Mouse (Mus musculus) forebrain, embryonic 15.5 days (tissue): Measurements from ENCODE around the gene Olfr1098. TPM values are rescaled to one million over a fixed set of nuclear protein-coding genes. Genes with fewer than 3 reads are reported as not detected.

ENCODE experiments used
- ATAC-seq: fragments of 200-750 bp; cut with Nextera tagmentation; replicated peaks from 2 replicates; pipeline ENCODE4 v1.8.0; 2017; ENCODE audit warnings: mild to moderate bottlenecking, moderate TSS enrichment, moderate library complexity
- H3K27ac ChIP-seq: fragments of 300-500 bp; sonication (generic); replicated peaks from 2 replicates; pipeline ENCODE4 v1.5.1; 2015; ENCODE audit warnings: mild to moderate bottlenecking, inconsistent platforms
- H3K27me3 ChIP-seq: fragments of 300-500 bp; sonication (generic); 2 replicates; pipeline ENCODE4 v1.6.1; 2015; ENCODE audit warnings: inconsistent platforms
- H3K36me3 ChIP-seq: fragments of 300-500 bp; sonication (generic); 2 replicates; pipeline ENCODE4 v1.6.1; 2015; ENCODE audit warnings: mild to moderate bottlenecking, inconsistent platforms
- H3K4me1 ChIP-seq: fragments of 300-500 bp; sonication (generic); 2 replicates; pipeline ENCODE4 v1.6.1; 2015; ENCODE audit warnings: inconsistent platforms
- H3K4me2 ChIP-seq: fragments of 300-500 bp; sonication (generic); replicated peaks from 2 replicates; pipeline ENCODE4 v1.6.1; 2015; ENCODE audit warnings: mild to moderate bottlenecking, inconsistent platforms
- H3K4me3 ChIP-seq: fragments of 300-500 bp; sonication (generic); 2 replicates; pipeline ENCODE4 v1.5.1; 2015; ENCODE audit warnings: mild to moderate bottlenecking, inconsistent platforms
- H3K9ac ChIP-seq: fragments of 300-500 bp; sonication (generic); replicated peaks from 2 replicates; pipeline ENCODE4 v1.6.1; 2015; ENCODE audit warnings: mild to moderate bottlenecking, inconsistent platforms
- H3K9me3 ChIP-seq: fragments of 300-500 bp; sonication (generic); 2 replicates; pipeline ENCODE4 v1.6.1; 2016; ENCODE audit warnings: inconsistent platforms
- WGBS: fragments of 180-500 bp; shearing (Covaris S2); methylation state at CpG from one replicate; pipeline ENCODE4 v1.1.7; 2015; ENCODE audit warnings: mixed read lengths; 5-methylcytosine and 5-hydroxymethylcytosine counted together
- polyA plus RNA-seq: library from polyadenylated mRNA; unstranded; fragments of >200 nt; fragmentation: Nextera tagmentation; extraction: Ambion mirVana; gene quantifications from 2 replicates; pipeline ENCODE4 v1.2.1, GENCODE M21; 2015

The Olfr1098 gene
- polyA plus RNA-seq = not detected in 2 replicates

DNA sequence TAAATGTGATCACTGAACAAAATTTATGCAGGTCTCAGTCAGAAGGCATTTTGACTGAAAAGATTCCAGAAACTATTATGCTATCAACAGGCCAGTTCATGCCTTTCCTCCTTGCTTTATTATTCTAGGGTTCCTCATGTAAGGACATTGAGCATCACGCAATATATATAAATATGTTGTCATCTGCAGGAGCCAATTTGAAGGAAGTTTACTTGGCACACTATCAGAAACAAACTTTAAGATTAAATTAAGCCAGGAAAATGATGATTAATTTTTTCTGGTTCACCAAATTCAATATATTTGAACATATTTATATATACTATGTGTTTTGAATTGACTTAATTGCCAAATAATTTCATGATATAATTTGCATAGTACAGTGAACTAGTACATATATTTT lies at the start of gene Olfr1098:
Gene Olfr1098 (minus strand): TSS at position 101 of the 400 bp plus-strand sequence.
- no peak within 1 kb of the TSS for H3K27ac ChIP-seq
- 91% methylated on average over 1 of the region's 1 CpGs for WGBS
- no peaks in the 10 kb centered on the region for H3K4me1 ChIP-seq
- no peak within 1 kb of the TSS for H3K9ac ChIP-seq
- H3K9me3 ChIP-seq = no peaks in the 10 kb centered on the region
- H3K4me2 ChIP-seq = no peak within 1 kb of the TSS
- no peak within 1 kb of the TSS for H3K4me3 ChIP-seq
- ATAC-seq = no peak
- no peaks in the 10 kb centered on the region for H3K27me3 ChIP-seq
- no peaks in the 10 kb centered on the region for H3K36me3 ChIP-seq

DNA sequence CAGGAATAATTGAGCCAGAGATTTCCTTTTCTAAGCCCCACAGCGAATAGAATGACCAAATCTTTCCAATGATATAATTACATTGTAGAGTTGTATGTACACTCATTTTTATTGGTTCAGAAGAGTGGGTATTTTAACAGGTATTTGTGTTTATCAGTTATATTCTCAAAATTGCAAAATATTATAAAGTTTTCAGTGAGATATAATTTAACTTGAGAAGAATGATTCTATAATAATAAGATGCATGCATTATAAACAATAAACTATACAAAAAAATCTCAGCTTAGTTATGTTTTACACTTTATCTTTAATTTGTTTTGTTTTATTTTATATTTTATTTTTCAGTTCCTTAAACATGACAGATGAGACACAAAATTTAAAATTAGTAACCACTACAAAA lies 36.2 kb upstream of the Olfr1098 start, which contains the start of gene Olfr1099:
Gene Olfr1099 (minus strand): TSS at position 101 of the 400 bp plus-strand sequence.
- no peak within 1 kb of the TSS for H3K9ac ChIP-seq
- WGBS = 71% methylated on average over 1 of the region's 1 CpGs
- H3K9me3 ChIP-seq = no peaks in the 10 kb centered on the region
- no peaks in the 10 kb centered on the region for H3K4me1 ChIP-seq
- no peak within 1 kb of the TSS for H3K4me3 ChIP-seq
- H3K4me2 ChIP-seq = no peak within 1 kb of the TSS
- ATAC-seq = no peak
- no peaks in the 10 kb centered on the region for H3K36me3 ChIP-seq
- H3K27me3 ChIP-seq = no peaks in the 10 kb centered on the region
- no peak within 1 kb of the TSS for H3K27ac ChIP-seq

- no peak for ATAC-seq
- H3K4me3 ChIP-seq = no peak overlapping the region
- H3K4me1 ChIP-seq = no peaks in the 10 kb centered on the region
- no peaks in the 10 kb centered on the region for H3K27me3 ChIP-seq
- no peaks in the 10 kb centered on the region for H3K9me3 ChIP-seq
- H3K4me2 ChIP-seq = no peak overlapping the region
- H3K9ac ChIP-seq = no peak overlapping the region
- no peaks in the 10 kb centered on the region for H3K36me3 ChIP-seq
- no peak overlapping the region for H3K27ac ChIP-seq
These were observed 2.2 kb upstream of the Olfr1098 start for GRCm38 (mm10) chr2:86926557-86926956.

DNA sequence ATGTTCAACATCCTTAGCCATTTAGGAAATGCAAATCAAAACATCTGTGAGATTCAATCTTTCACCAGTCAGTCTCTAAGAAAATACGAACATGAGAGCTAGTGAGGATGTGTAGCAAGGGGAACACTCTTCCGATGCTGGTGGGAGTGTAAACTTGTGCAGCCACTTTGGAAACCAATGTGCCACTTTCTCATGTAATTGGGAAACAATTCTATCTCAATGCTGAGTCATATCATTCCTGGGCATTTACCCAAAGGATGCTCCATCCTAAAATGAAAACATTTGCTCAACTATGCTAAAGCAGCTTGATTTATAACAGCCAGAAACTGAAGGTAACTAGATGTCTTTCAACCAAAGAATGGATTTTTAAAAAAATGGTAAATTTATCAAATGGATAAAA lies 18.7 kb downstream of the Olfr1098 start:
- 95% methylated on average over 2 of the region's 2 CpGs for WGBS
- no peak for ATAC-seq
- Histone ChIP-seq H3K9ac (no peak overlapping the region), H3K36me3 (no peaks in the 10 kb centered on the region), H3K9me3 (no peaks in the 10 kb centered on the region), H3K27me3 (no peaks in the 10 kb centered on the region), H3K4me2 (no peak overlapping the region), H3K27ac (no peak overlapping the region), H3K4me3 (no peak overlapping the region), H3K4me1 (no peaks in the 10 kb centered on the region)

- Histone ChIP-seq H3K9ac (no peak within 1 kb of the TSS), H3K4me3 (no peak within 1 kb of the TSS), H3K4me2 (no peak within 1 kb of the TSS), H3K4me1 (no peaks in the 10 kb centered on the region), H3K27me3 (no peaks in the 10 kb centered on the region), H3K9me3 (no peaks in the 10 kb centered on the region), H3K36me3 (no peaks in the 10 kb centered on the region), H3K27ac (no peak within 1 kb of the TSS)
- 85% methylated on average over 1 of the region's 1 CpGs for WGBS
- ATAC-seq = no peak
These were observed 32.2 kb downstream of the Olfr1098 start, which contains the start of gene Olfr1097 for GRCm38 (mm10) chr2:86892116-86892515. Olfr1097 (minus strand) TSS chr2:86892216.

GRCm38 (mm10) chr2:86874702-86875101 lies 49.6 kb downstream of the Olfr1098 start, which contains the start of gene Gm13723:
Gm13723 (minus strand) TSS chr2:86874802.
- WGBS = 63% methylated on average over 1 of the region's 1 CpGs
- no peak for ATAC-seq
- no peaks in the 10 kb centered on the region for H3K36me3 ChIP-seq
- no peak within 1 kb of the TSS for H3K27ac ChIP-seq
- H3K4me1 ChIP-seq = no peaks in the 10 kb centered on the region
- H3K27me3 ChIP-seq = no peaks in the 10 kb centered on the region
- H3K4me3 ChIP-seq = no peak within 1 kb of the TSS
- no peak within 1 kb of the TSS for H3K4me2 ChIP-seq
- H3K9me3 ChIP-seq = no peaks in the 10 kb centered on the region
- no peak within 1 kb of the TSS for H3K9ac ChIP-seq

Other genes starting within 250 kb of the Olfr1098 start
- not detected in 2 replicates for gene Olfr1086, start 244.5 kb downstream of the Olfr1098 start, polyA plus RNA-seq
- gene Olfr1087, start 226.2 kb downstream of the Olfr1098 start, polyA plus RNA-seq = not detected in 2 replicates
- gene Olfr1089, start 190.8 kb downstream of the Olfr1098 start, polyA plus RNA-seq = not detected in 2 replicates
- not detected in 2 replicates for gene Olfr1090, start 165.6 kb downstream of the Olfr1098 start, polyA plus RNA-seq
- gene Olfr1093, start 142.1 kb downstream of the Olfr1098 start, polyA plus RNA-seq = not detected in 2 replicates
- gene Olfr141, start 114.5 kb downstream of the Olfr1098 start, polyA plus RNA-seq = not detected in 2 replicates
- gene Olfr1094, start 99.9 kb downstream of the Olfr1098 start, polyA plus RNA-seq = not detected in 2 replicates
- gene Olfr1095, start 72.8 kb downstream of the Olfr1098 start, polyA plus RNA-seq = not detected in 2 replicates
- gene Gm13723, start 49.7 kb downstream of the Olfr1098 start, polyA plus RNA-seq = not detected in 2 replicates
- gene Olfr1097, start 32.3 kb downstream of the Olfr1098 start, polyA plus RNA-seq = not detected in 2 replicates
- not detected in 2 replicates for gene Olfr1099, start 36.1 kb upstream of the Olfr1098 start, polyA plus RNA-seq
- gene Olfr1100, start 55.4 kb upstream of the Olfr1098 start, polyA plus RNA-seq = not detected in 2 replicates
- not detected in 2 replicates for gene Olfr1101, start 66.7 kb upstream of the Olfr1098 start, polyA plus RNA-seq
- gene Olfr1102, start 73.9 kb upstream of the Olfr1098 start, polyA plus RNA-seq = not detected in 2 replicates
- not detected in 2 replicates for gene Olfr1104, start 102.5 kb upstream of the Olfr1098 start, polyA plus RNA-seq
- gene Olfr1105, start 112.0 kb upstream of the Olfr1098 start, polyA plus RNA-seq = not detected in 2 replicates
- gene Olfr1106, start 127.7 kb upstream of the Olfr1098 start, polyA plus RNA-seq = not detected in 2 replicates
- gene Olfr1107, start 151.3 kb upstream of the Olfr1098 start, polyA plus RNA-seq = not detected in 2 replicates
- gene Olfr1109, start 171.5 kb upstream of the Olfr1098 start, polyA plus RNA-seq = not detected in 2 replicates
- not detected in 2 replicates for gene Olfr259, start 190.0 kb upstream of the Olfr1098 start, polyA plus RNA-seq
- gene Olfr1110, start 215.8 kb upstream of the Olfr1098 start, polyA plus RNA-seq = not detected in 2 replicates
- gene Olfr1111, start 228.1 kb upstream of the Olfr1098 start, polyA plus RNA-seq = not detected in 2 replicates